Mouse (Mus musculus) midbrain, embryonic 11.5 days (tissue): ENCODE measurements at regions not wholly inside any gene's neighbourhood (a gene's known extent, or its start where the extent isn't known, plus 50 kb on each side); places are given as distances from the start of the nearest gene placed in this dataset.

Source experiments
- ATAC-seq: fragments of 200-750 bp; cut with Nextera tagmentation; 2 replicates; pipeline ENCODE4 v1.8.0; 2017; ENCODE audit warnings: moderate TSS enrichment, moderate library complexity; ENCODE audit not compliant: low FRiP score
- DNase-seq: peaks from one replicate; pipeline ENCODE4 v3.0.0; 2015; ENCODE audit warnings: low spot score; ENCODE audit errors: missing footprints
- H3K27ac ChIP-seq: fragments of 300-500 bp; sonication (generic); 2 replicates; pipeline ENCODE4 v1.5.1; 2014; ENCODE audit warnings: low read depth, low read length
- H3K27me3 ChIP-seq: fragments of 300-500 bp; sonication (generic); 2 replicates; pipeline ENCODE4 v1.6.1; 2014; ENCODE audit warnings: mild to moderate bottlenecking, low read length, moderate library complexity, mixed read lengths; ENCODE audit not compliant: control insufficient read depth, insufficient read depth
- H3K36me3 ChIP-seq: fragments of 300-500 bp; sonication (generic); 2 replicates; pipeline ENCODE4 v1.6.1; 2014; ENCODE audit warnings: mild to moderate bottlenecking, low read length, moderate library complexity, mixed read lengths; ENCODE audit not compliant: control insufficient read depth, insufficient read depth
- H3K4me1 ChIP-seq: fragments of 300-500 bp; sonication (generic); 2 replicates; pipeline ENCODE4 v1.6.1; 2014; ENCODE audit warnings: low read length; ENCODE audit not compliant: control insufficient read depth, insufficient read depth
- H3K4me2 ChIP-seq: fragments of 300-500 bp; sonication (generic); 2 replicates; pipeline ENCODE4 v1.6.1; 2014; ENCODE audit warnings: mild to moderate bottlenecking, moderate library complexity
- H3K4me3 ChIP-seq: fragments of 300-500 bp; sonication (generic); 2 replicates; pipeline ENCODE4 v1.5.1; 2014; ENCODE audit warnings: low read depth, low read length
- H3K9ac ChIP-seq: fragments of 300-500 bp; sonication (generic); 2 replicates; pipeline ENCODE4 v1.6.1; 2014; ENCODE audit warnings: low read length
- H3K9me3 ChIP-seq: fragments of 300-500 bp; sonication (generic); 2 replicates; pipeline ENCODE4 v1.6.1; 2016; ENCODE audit warnings: low read length; ENCODE audit not compliant: control insufficient read depth
- WGBS: fragments of 180-500 bp; shearing (Covaris S2); extraction: QIAGEN DNeasy Blood & Tissue Kit; methylation state at CpG from one replicate; pipeline ENCODE4 v1.1.7; 2014; 5-methylcytosine and 5-hydroxymethylcytosine counted together

GRCm38 (mm10) chr11:56753699-56754098 is 257.5 kb upstream of the Gria1 start:
- H3K9me3 ChIP-seq, result no peaks in the 10 kb centered on the region
- H3K4me2 ChIP-seq, result no peak overlapping the region
- ATAC-seq, result no peak
- H3K4me3 ChIP-seq, result no peak overlapping the region
- 78% methylated on average over 3 of the region's 3 CpGs for WGBS
- DNase-seq, result no peak
- peaks cover 2% of the 10 kb centered on the region; the same call in 1 of the 2 replicates for H3K4me1 ChIP-seq
- H3K36me3 ChIP-seq, result no peaks in the 10 kb centered on the region
- no peaks in the 10 kb centered on the region for H3K27me3 ChIP-seq
- H3K27ac ChIP-seq, result no peak overlapping the region
- no peak overlapping the region for H3K9ac ChIP-seq

GRCm38 (mm10) chr11:56760474-56760873 is 250.7 kb upstream of the Gria1 start:
- ATAC-seq (no peak), DNase-seq (no peak)
- 91% methylated on average over 2 of the region's 2 CpGs for WGBS
- no peaks in the 10 kb centered on the region for H3K27me3 ChIP-seq
- no peaks in the 10 kb centered on the region for H3K9me3 ChIP-seq
- no peak overlapping the region for H3K4me2 ChIP-seq
- no peaks in the 10 kb centered on the region for H3K4me1 ChIP-seq
- H3K27ac ChIP-seq, result no peak overlapping the region
- H3K9ac ChIP-seq, result no peak overlapping the region
- no peak overlapping the region for H3K4me3 ChIP-seq
- H3K36me3 ChIP-seq, result no peaks in the 10 kb centered on the region

- 60% methylated on average over 5 of the region's 5 CpGs for WGBS
These were observed 248.6 kb upstream of the Gria1 start for GRCm38 (mm10) chr11:56762467-56763120.

GRCm38 (mm10) chr11:56767424-56767823 is 243.8 kb upstream of the Gria1 start:
- no peak for DNase-seq
- no peaks in the 10 kb centered on the region for H3K4me1 ChIP-seq
- H3K9ac ChIP-seq, result no peak overlapping the region
- H3K27ac ChIP-seq, result no peak overlapping the region
- no peak overlapping the region for H3K4me3 ChIP-seq
- no peaks in the 10 kb centered on the region for H3K36me3 ChIP-seq
- no peak overlapping the region for H3K4me2 ChIP-seq
- H3K9me3 ChIP-seq, result no peaks in the 10 kb centered on the region
- no peak for ATAC-seq
- no peaks in the 10 kb centered on the region for H3K27me3 ChIP-seq

More at GRCm38 (mm10) chr11:56762467-56763120, 248.6 kb upstream of the Gria1 start:
- Histone ChIP-seq H3K9ac (no peak overlapping the region), H3K4me1 (no peaks in the 10 kb centered on the region), H3K9me3 (no peaks in the 10 kb centered on the region), H3K4me3 (no peak overlapping the region), H3K27ac (no peak overlapping the region), H3K36me3 (no peaks in the 10 kb centered on the region), H3K4me2 (no peak overlapping the region), H3K27me3 (no peaks in the 10 kb centered on the region)
- ATAC-seq, result no peak
- DNase-seq, result no peak

GRCm38 (mm10) chr11:56786351-56786750 is 224.8 kb upstream of the Gria1 start:
- no peak for ATAC-seq
- no peaks in the 10 kb centered on the region for H3K27me3 ChIP-seq
- H3K4me3 ChIP-seq, result no peak overlapping the region
- H3K4me2 ChIP-seq, result no peak overlapping the region
- H3K36me3 ChIP-seq, result no peaks in the 10 kb centered on the region
- no peaks in the 10 kb centered on the region for H3K4me1 ChIP-seq
- 86% methylated on average over 4 of the region's 4 CpGs for WGBS
- no peak overlapping the region for H3K9ac ChIP-seq
- no peak overlapping the region for H3K27ac ChIP-seq
- no peaks in the 10 kb centered on the region for H3K9me3 ChIP-seq
- no peak for DNase-seq

GRCm38 (mm10) chr11:56792691-56793090 is 218.5 kb upstream of the Gria1 start:
- Histone ChIP-seq H3K9me3 (no peaks in the 10 kb centered on the region), H3K9ac (no peak overlapping the region), H3K4me1 (no peaks in the 10 kb centered on the region), H3K36me3 (no peaks in the 10 kb centered on the region), H3K27me3 (no peaks in the 10 kb centered on the region), H3K27ac (no peak overlapping the region), H3K4me2 (no peak overlapping the region), H3K4me3 (no peak overlapping the region)
- ATAC-seq, result no peak
- 88% methylated on average over 2 of the region's 2 CpGs for WGBS
- DNase-seq, result no peak

- WGBS, result 92% methylated on average over 4 of the region's 4 CpGs
- DNase-seq, result no peak
These were observed 203.9 kb upstream of the Gria1 start for GRCm38 (mm10) chr11:56807314-56807713.

GRCm38 (mm10) chr11:56810141-56810540 is 201.0 kb upstream of the Gria1 start:
- H3K9ac ChIP-seq, result no peak overlapping the region
- no peak for DNase-seq
- ATAC-seq, result no peak
- H3K27ac ChIP-seq, result no peak overlapping the region
- WGBS, result 88% methylated on average over 2 of the region's 2 CpGs
- no peak overlapping the region for H3K4me2 ChIP-seq
- no peaks in the 10 kb centered on the region for H3K9me3 ChIP-seq
- H3K4me1 ChIP-seq, result no peaks in the 10 kb centered on the region
- no peaks in the 10 kb centered on the region for H3K27me3 ChIP-seq
- H3K4me3 ChIP-seq, result no peak overlapping the region
- no peaks in the 10 kb centered on the region for H3K36me3 ChIP-seq

More at GRCm38 (mm10) chr11:56807314-56807713, 203.9 kb upstream of the Gria1 start:
- Histone ChIP-seq H3K27me3 (no peaks in the 10 kb centered on the region), H3K27ac (no peak overlapping the region), H3K4me2 (no peak overlapping the region), H3K4me1 (no peaks in the 10 kb centered on the region), H3K4me3 (no peak overlapping the region), H3K9ac (no peak overlapping the region), H3K9me3 (no peaks in the 10 kb centered on the region), H3K36me3 (no peaks in the 10 kb centered on the region)
- no peak for ATAC-seq

GRCm38 (mm10) chr11:56812121-56812520 is 199.1 kb upstream of the Gria1 start:
- ATAC-seq (no peak), DNase-seq (no peak)
- H3K4me2 ChIP-seq, result no peak overlapping the region
- no peak overlapping the region for H3K4me3 ChIP-seq
- WGBS, result 54% methylated on average over 4 of the region's 4 CpGs
- H3K27ac ChIP-seq, result no peak overlapping the region
- H3K4me1 ChIP-seq, result no peaks in the 10 kb centered on the region
- no peaks in the 10 kb centered on the region for H3K27me3 ChIP-seq
- H3K9ac ChIP-seq, result no peak overlapping the region
- no peaks in the 10 kb centered on the region for H3K9me3 ChIP-seq
- no peaks in the 10 kb centered on the region for H3K36me3 ChIP-seq
